Mouse (Mus musculus): ENCODE data around the gene Slx4. TPM values are rescaled to one million over a fixed set of nuclear protein-coding genes. Genes with fewer than 3 reads are reported as not detected.

Slx4 gene
- polyA plus RNA-seq (2015; fragmentation: Illumina TruSeq; extraction: RNeasy Lipid Tissue Mini Kit (QIAGEN cat#74804); ENCODE audit: insufficient read depth, low read depth, low replicate concordance): 7.0 TPM

GRCm38 (mm10) chr16:4003489-4004398 is at the start of gene Slx4:
Slx4 (minus strand) TSS chr16:4003770.

GRCm38 (mm10) chr16:4036807-4037206 is 33.2 kb upstream of the Slx4 start, which contains the start of gene Dnase1:
Dnase1 (plus strand) TSS chr16:4036942.

GRCm38 (mm10) chr16:3976251-3976671 is 27.3 kb downstream of the Slx4 start, which contains the start of gene Nlrc3:
Nlrc3 (minus strand) TSS chr16:3976632.

Other genes starting within 250 kb of the Slx4 start
- gene Olfr15, start 172.9 kb downstream of the Slx4 start, polyA plus RNA-seq (2015; fragmentation: Illumina TruSeq; extraction: RNeasy Lipid Tissue Mini Kit (QIAGEN cat#74804); ENCODE audit: insufficient read depth, low read depth, low replicate concordance): not detected
- gene Zfp174, start 156.5 kb downstream of the Slx4 start, polyA plus RNA-seq (2015; fragmentation: Illumina TruSeq; extraction: RNeasy Lipid Tissue Mini Kit (QIAGEN cat#74804); ENCODE audit: insufficient read depth, low read depth, low replicate concordance): 0.96 TPM
- gene Naa60, start 131.4 kb downstream of the Slx4 start, polyA plus RNA-seq (2015; fragmentation: Illumina TruSeq; extraction: RNeasy Lipid Tissue Mini Kit (QIAGEN cat#74804); ENCODE audit: insufficient read depth, low read depth, low replicate concordance): 18.0 TPM
- gene Zfp597, start 119.2 kb downstream of the Slx4 start, polyA plus RNA-seq (2015; fragmentation: Illumina TruSeq; extraction: RNeasy Lipid Tissue Mini Kit (QIAGEN cat#74804); ENCODE audit: insufficient read depth, low read depth, low replicate concordance): 3.2 TPM
- gene Gm20695, start 119.1 kb downstream of the Slx4 start, polyA plus RNA-seq (2015; fragmentation: Illumina TruSeq; extraction: RNeasy Lipid Tissue Mini Kit (QIAGEN cat#74804); ENCODE audit: insufficient read depth, low read depth, low replicate concordance): not detected
- 0.61 TPM for gene 1700037C18Rik, start 95.1 kb downstream of the Slx4 start, polyA plus RNA-seq (2015; fragmentation: Illumina TruSeq; extraction: RNeasy Lipid Tissue Mini Kit (QIAGEN cat#74804); ENCODE audit: insufficient read depth, low read depth, low replicate concordance)
- gene Cluap1, start 95.0 kb downstream of the Slx4 start, polyA plus RNA-seq (2015; fragmentation: Illumina TruSeq; extraction: RNeasy Lipid Tissue Mini Kit (QIAGEN cat#74804); ENCODE audit: insufficient read depth, low read depth, low replicate concordance): 4.0 TPM
- gene Nlrc3, start 27.1 kb downstream of the Slx4 start, polyA plus RNA-seq (2015; fragmentation: Illumina TruSeq; extraction: RNeasy Lipid Tissue Mini Kit (QIAGEN cat#74804); ENCODE audit: insufficient read depth, low read depth, low replicate concordance): not detected
- not detected for gene Dnase1, start 33.2 kb upstream of the Slx4 start, polyA plus RNA-seq (2015; fragmentation: Illumina TruSeq; extraction: RNeasy Lipid Tissue Mini Kit (QIAGEN cat#74804); ENCODE audit: insufficient read depth, low read depth, low replicate concordance)
- 12.6 TPM for gene Trap1, start 74.1 kb upstream of the Slx4 start, polyA plus RNA-seq (2015; fragmentation: Illumina TruSeq; extraction: RNeasy Lipid Tissue Mini Kit (QIAGEN cat#74804); ENCODE audit: insufficient read depth, low read depth, low replicate concordance)
- 5.3 TPM for gene Crebbp, start 210.2 kb upstream of the Slx4 start, polyA plus RNA-seq (2015; fragmentation: Illumina TruSeq; extraction: RNeasy Lipid Tissue Mini Kit (QIAGEN cat#74804); ENCODE audit: insufficient read depth, low read depth, low replicate concordance)

Measured in pancreas, adult 10 weeks (tissue).